Mouse (Mus musculus): ENCODE measurements at regions not wholly inside any gene's neighbourhood (a gene's known extent, or its start where the extent isn't known, plus 50 kb on each side); places are given as distances from the start of the nearest gene placed in this dataset.

GRCm38 (mm10) chr4:105610917-105611316 lies 178.8 kb upstream of the Gm12728 start:
- no peak for ATAC-seq (replicated peaks; ENCODE audit: low FRiP score, poor library complexity, severe bottlenecking)

GRCm38 (mm10) chr4:105614390-105614789 lies 175.3 kb upstream of the Gm12728 start:
- ATAC-seq (replicated peaks; ENCODE audit: low FRiP score, poor library complexity, severe bottlenecking) = no peak

GRCm38 (mm10) chr4:105626371-105627320 lies 163.0 kb upstream of the Gm12728 start:
- ATAC-seq (replicated peaks; ENCODE audit: low FRiP score, poor library complexity, severe bottlenecking) = no peak

- no peak for ATAC-seq (replicated peaks; ENCODE audit: low FRiP score, poor library complexity, severe bottlenecking)
These were observed 160.1 kb upstream of the Gm12728 start for GRCm38 (mm10) chr4:105629581-105629980.

- no peak for ATAC-seq (replicated peaks; ENCODE audit: low FRiP score, poor library complexity, severe bottlenecking)
These were observed 158.9 kb upstream of the Gm12728 start for GRCm38 (mm10) chr4:105630595-105631369.

GRCm38 (mm10) chr4:105632581-105633358 lies 156.9 kb upstream of the Gm12728 start:
- ATAC-seq (replicated peaks; ENCODE audit: low FRiP score, poor library complexity, severe bottlenecking) = no peak

- no peak for ATAC-seq (replicated peaks; ENCODE audit: low FRiP score, poor library complexity, severe bottlenecking)
These were observed 155.9 kb upstream of the Gm12728 start for GRCm38 (mm10) chr4:105633789-105634188.

- ATAC-seq (replicated peaks; ENCODE audit: low FRiP score, poor library complexity, severe bottlenecking) = no peak
These were observed 148.9 kb upstream of the Gm12728 start for GRCm38 (mm10) chr4:105640793-105641192.

- ATAC-seq (replicated peaks; ENCODE audit: low FRiP score, poor library complexity, severe bottlenecking) = no peak
These were observed 148.1 kb upstream of the Gm12728 start for GRCm38 (mm10) chr4:105641582-105641981.

- no peak for ATAC-seq (replicated peaks; ENCODE audit: low FRiP score, poor library complexity, severe bottlenecking)
These were observed 140.7 kb upstream of the Gm12728 start for GRCm38 (mm10) chr4:105648820-105649446.

GRCm38 (mm10) chr4:105649447-105649833 lies 140.2 kb upstream of the Gm12728 start:
- no peak for ATAC-seq (replicated peaks; ENCODE audit: low FRiP score, poor library complexity, severe bottlenecking)

- ATAC-seq (replicated peaks; ENCODE audit: low FRiP score, poor library complexity, severe bottlenecking) = no peak
These were observed 133.5 kb upstream of the Gm12728 start for GRCm38 (mm10) chr4:105656071-105656655.

GRCm38 (mm10) chr4:105658581-105658980 lies 131.1 kb upstream of the Gm12728 start:
- ATAC-seq (replicated peaks; ENCODE audit: low FRiP score, poor library complexity, severe bottlenecking) = no peak

GRCm38 (mm10) chr4:105676690-105677089 lies 113.0 kb upstream of the Gm12728 start:
- ATAC-seq (replicated peaks; ENCODE audit: low FRiP score, poor library complexity, severe bottlenecking) = no peak

GRCm38 (mm10) chr4:105690716-105691115 lies 99.0 kb upstream of the Gm12728 start:
- ATAC-seq (replicated peaks; ENCODE audit: low FRiP score, poor library complexity, severe bottlenecking) = no peak

GRCm38 (mm10) chr4:105692380-105692779 lies 97.3 kb upstream of the Gm12728 start:
- no peak for ATAC-seq (replicated peaks; ENCODE audit: low FRiP score, poor library complexity, severe bottlenecking)

GRCm38 (mm10) chr4:105695895-105696294 lies 93.8 kb upstream of the Gm12728 start:
- no peak for ATAC-seq (replicated peaks; ENCODE audit: low FRiP score, poor library complexity, severe bottlenecking)

- no peak for ATAC-seq (replicated peaks; ENCODE audit: low FRiP score, poor library complexity, severe bottlenecking)
These were observed 92.5 kb upstream of the Gm12728 start for GRCm38 (mm10) chr4:105697123-105697522.

GRCm38 (mm10) chr4:105702036-105702435 lies 87.6 kb upstream of the Gm12728 start:
- no peak for ATAC-seq (replicated peaks; ENCODE audit: low FRiP score, poor library complexity, severe bottlenecking)
